Mouse (Mus musculus): ENCODE data around the gene Map3k12. TPM values are rescaled to one million over a fixed set of nuclear protein-coding genes. Genes with fewer than 3 reads are reported as not detected.

Map3k12 gene
- total RNA-seq, 1 experiment from 2014 or later = 1.3 TPM

DNA sequence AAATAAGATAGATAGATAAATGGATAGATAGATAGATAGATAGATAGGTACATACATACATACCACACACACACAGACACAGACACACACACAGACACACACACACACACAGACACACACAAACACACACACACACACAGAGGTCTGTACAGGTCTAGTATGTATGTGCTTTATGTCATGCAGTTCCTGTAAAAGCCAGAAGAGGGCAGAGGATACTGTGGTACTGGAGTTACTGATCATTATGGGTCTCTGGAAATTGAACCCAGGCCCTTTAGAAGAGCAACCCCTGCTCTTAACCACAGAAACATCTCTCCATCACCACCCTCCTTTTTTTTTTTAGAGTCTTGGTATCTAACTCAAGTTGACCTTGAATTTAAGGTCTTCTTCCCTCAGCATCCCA lies 53.2 kb downstream of the Map3k12 start:
- peak; percentile 33; the same call in 1 of the 2 replicates for ATAC-seq (replicated peaks; ENCODE audit: low read depth, poor library complexity, severe bottlenecking)

DNA sequence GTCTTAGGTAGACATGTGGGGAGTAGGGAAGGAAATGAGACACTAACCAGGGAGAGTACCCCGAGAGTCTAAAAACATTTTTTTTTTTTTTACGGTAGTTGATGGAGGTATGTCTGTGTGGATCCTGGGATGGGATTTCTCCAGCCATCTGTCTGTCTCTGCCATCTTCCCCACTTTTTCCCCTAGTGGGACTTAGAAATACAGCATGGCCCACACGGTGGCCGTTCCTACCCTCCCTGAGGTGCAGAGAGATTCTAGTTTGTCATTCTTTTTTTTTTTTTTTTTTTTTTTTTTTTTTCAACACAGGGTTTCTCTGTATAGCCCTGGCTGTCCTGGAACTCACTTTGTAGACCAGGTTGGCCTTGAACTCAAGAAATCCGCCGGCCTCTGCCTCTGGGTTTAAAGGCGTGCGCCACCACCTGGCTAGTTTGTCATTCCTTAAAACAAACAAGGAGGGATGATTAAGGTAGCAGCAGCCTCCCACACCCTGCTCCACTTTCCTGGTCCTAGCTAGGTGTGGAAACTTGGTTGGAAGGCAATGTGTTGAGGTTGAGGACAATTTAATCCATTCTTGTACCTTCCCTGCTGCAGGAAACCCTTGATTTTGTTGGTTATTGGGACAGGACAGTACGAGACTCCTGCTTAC lies 55.3 kb downstream of the Map3k12 start:
- ATAC-seq (replicated peaks; ENCODE audit: low read depth, poor library complexity, severe bottlenecking) = no peak

DNA sequence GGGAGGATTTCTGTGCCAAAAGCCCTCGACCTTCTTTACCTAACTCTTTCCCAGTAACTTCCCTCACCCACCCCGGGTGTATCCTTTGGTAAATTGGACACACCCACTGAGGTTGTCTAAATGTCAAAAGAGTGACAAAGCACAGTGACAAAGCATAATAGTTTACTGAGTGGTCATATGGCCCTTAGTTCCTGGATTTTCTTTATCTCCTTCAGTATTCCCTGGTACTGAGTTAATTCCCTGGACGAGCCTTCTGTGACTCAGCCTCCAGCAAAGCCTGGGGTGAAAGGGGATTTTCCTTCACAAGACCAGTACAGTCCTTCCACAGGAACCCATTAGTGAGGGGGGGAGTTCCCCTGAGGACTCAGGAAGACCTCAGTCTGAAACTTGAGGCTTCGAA lies 55.9 kb downstream of the Map3k12 start:
- ATAC-seq (replicated peaks; ENCODE audit: low read depth, poor library complexity, severe bottlenecking) = peak; percentile 31; the same call in 1 of the 2 replicates

DNA sequence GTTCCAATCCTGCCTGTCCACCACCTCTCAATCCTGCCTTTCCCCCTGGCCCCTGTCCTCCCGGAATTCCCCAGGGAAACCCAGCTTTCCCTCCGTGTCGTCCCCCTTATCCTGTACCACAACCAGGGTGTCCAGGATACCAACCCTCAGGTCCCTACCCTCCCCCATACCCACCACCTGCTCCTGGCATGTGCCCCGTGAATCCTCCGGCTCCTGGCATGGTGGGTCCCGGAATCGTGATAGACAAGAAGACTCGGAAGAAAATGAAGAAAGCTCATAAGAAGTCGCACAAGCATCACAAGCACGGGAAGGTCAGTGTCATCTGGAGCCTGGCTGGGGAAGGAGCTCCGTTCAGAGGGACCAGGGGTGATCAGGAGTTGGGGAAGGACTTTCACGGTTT lies 56.5 kb downstream of the Map3k12 start:
- ATAC-seq (replicated peaks; ENCODE audit: low read depth, poor library complexity, severe bottlenecking) = no peak

DNA sequence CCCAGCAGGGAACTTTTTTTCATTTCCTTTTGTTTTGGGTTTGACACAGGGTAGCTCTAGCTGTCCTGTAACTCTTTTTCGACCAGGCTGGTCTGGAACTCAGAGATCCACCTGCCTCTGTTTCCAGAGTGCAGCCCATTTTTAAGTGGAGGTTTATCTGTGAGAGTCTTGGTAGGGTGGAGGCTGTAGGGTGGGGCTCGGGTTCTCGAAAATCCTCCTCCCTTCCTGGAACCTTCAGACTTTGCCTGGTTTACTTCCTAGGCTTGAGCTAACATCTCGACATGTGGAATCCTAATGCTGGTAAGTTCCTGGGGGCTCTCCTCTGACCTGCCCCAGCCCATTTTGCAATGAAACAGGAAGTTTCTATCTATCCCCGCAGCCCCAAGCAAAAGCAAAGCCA lies 57.0 kb downstream of the Map3k12 start:
- ATAC-seq (replicated peaks; ENCODE audit: low read depth, poor library complexity, severe bottlenecking) = no peak

DNA sequence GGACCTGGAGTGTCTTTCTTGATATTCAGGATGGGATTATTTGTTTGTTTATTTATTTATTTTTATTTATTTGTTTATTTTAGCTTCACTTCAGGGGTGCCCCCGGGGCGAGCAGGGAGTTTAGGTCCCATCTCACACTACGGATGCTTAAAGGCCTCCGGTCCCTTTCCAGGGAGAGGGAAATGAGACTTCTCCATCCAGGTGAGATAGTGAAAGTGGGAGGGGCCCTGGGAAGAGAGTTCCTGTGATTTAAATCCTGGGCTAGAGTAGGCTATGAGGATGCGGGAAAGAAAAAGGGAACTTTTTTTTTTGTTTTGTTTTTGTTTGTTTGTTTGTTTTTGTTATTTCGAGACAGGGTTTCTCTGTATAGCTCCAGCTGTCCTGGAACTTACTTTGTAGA lies 57.5 kb downstream of the Map3k12 start:
- ATAC-seq (replicated peaks; ENCODE audit: low read depth, poor library complexity, severe bottlenecking) = no peak

DNA sequence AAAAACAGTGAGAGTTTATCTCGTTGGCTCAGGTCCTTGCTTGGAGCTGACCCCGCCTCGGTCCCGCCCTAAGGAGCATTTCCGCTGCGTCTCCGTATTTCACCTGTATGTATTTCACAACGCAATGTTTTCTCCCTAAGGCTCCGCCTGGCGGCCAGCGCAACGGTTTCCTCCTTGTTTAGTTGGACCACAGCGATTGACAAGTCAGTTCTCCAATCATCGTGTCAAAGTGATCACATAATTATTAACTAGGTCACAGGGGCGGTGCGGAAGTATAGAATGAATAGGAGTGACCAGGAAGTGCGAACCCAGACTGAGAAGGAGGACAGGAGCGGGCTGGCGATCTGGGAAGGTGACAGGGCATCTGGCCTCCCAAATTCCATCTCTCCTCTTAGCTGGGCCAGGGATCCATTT lies 58.0 kb downstream of the Map3k12 start, which contains the start of gene Prr13:
Prr13 (plus strand) TSS at position 125 of the 414 bp plus-strand sequence.
- ATAC-seq (replicated peaks; ENCODE audit: low read depth, poor library complexity, severe bottlenecking) = peak; percentile 74

DNA sequence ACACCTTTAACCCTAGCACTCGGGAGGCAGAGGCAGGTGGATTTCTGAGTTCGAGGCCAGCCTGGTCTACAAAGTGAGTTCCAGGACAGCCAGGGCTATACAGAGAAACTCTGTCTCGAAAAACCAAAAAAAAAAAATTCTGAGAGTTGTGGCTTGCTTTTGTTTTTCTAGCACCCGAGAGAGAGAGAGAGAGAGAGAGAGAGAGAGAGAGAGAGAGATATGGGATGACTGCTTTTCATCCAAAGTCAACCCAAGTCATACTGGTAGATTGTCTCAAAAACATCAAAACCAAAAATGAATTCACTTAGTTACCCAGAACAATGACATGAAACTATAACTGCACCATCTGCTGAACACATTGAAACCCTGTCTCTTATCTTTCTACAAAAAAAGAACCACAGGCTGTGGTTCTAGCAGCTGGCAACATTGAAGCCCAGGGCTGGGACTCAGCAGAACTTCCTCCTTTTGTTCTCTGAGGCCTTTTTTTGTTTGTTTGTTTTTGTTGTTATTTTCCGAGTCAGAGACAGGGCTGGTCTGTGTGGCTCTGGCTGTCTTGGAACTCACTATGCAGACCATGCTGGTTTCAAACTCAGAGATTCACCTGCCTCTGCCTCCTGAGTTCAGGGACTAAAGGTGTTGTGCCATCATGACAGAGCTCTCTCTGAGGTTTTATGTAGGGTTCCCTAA lies 58.7 kb downstream of the Map3k12 start:
- ATAC-seq (replicated peaks; ENCODE audit: low read depth, poor library complexity, severe bottlenecking) = peak; percentile 65

DNA sequence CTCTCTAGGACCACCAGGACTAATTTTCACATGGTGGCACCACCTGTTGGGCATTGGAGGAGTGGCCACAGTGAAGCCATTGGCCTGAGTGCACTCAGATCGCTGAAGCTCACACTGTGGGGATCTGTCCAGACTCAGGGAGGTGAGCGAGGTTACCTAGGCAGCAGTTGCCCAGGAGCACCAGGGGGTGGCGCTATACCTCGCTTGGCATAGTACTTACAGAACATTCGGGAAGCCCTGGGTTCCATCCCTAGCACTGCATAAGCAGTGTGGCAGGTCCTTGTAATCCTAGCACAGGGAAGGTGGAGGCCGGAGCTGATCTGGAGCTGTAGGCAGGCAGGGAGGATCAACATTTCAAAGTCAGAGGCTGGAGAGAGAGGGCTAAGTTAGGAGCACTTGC lies 60.9 kb downstream of the Map3k12 start:
- ATAC-seq (replicated peaks; ENCODE audit: low read depth, poor library complexity, severe bottlenecking) = no peak

DNA sequence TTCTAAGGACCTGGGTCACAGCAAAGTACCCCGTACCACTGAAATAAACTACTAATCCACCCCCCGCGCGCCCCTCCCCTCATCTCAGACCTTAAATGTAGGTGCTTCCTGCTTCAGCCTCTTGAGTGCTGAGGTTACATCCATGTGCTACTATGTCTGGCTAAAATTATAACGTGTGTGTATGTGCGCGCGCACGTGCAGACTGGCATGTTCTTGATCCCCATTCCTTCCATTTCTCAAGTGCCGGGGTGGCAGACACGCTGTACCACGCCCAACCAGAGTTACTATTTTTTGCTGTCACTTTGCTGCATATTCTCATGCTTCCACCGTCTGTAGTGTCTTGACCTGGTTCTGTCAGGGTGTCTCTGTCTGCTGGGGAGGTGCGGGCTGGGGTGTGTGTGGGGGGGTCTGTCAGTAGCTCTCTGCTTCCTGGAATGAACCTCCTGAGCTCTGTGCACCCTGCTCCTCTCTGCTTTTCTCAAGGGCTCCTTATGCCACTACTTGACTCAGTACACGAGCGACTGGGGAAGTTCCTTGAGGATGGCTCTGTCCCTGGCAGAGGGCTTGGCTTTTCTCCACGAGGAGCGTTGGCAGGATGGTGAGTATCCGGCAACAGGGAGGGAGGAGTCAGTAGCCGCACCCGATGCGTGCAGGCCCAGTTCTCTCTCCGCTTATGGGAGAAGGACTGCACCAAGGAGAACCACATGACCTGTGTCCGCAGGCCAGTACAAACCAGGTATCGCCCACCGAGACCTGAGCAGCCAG lies 65.0 kb downstream of the Map3k12 start:
- ATAC-seq (replicated peaks; ENCODE audit: low read depth, poor library complexity, severe bottlenecking) = no peak

DNA sequence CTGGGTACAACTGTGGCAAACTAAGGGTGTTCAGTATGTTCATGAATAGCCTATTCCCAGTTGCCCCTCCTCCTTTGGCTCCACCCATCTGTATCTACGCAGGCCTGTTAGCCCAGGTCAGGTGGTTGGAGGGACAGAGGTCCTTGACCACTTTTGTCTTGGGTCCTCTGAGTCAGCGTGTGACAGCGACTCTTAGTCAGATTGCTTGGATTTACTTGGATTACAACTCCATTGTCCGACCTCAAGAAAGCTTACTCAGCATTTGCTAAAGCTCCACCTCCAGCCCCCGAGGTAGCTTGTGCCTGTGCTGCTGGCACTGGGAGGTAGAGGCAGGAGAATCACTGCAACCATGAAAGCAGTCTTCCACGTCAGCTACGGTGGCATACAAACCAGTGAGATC lies 65.9 kb downstream of the Map3k12 start:
- ATAC-seq (replicated peaks; ENCODE audit: low read depth, poor library complexity, severe bottlenecking) = no peak

DNA sequence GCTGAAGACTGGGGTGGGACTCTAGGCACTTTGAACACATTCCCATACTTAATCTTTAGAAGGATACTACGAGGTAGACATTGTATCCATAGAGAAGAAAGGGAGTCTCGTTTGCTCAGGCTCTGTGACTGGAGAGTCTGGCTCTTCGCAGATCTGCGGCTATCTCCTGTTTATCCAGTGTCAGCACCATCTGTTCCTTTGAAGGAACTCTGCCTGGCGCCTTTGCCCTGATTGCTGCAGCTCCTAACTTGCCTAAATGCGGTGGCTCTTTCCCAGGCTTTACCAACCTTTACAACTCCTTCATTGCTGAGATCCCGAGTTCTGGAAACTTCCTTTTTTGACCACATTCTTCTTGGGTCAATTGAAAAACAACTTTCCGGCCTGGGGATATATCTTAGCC lies 67.5 kb downstream of the Map3k12 start:
- ATAC-seq (replicated peaks; ENCODE audit: low read depth, poor library complexity, severe bottlenecking) = no peak

Other genes starting within 250 kb of the Map3k12 start
- not detected in 2 replicates for gene Gm9918, start 246.5 kb downstream of the Map3k12 start, total RNA-seq (2017)
- 16.8 and 21.0 TPM in 2 replicates for gene Mfsd5, start 237.6 kb downstream of the Map3k12 start, total RNA-seq (2017)
- 24.6 and 39.7 TPM in 2 replicates for gene Espl1, start 220.8 kb downstream of the Map3k12 start, total RNA-seq (2017)
- gene Pfdn5, start 190.9 kb downstream of the Map3k12 start, total RNA-seq (2017) = 219 and 289 TPM in 2 replicates
- 40.0 and 50.8 TPM in 2 replicates for gene Myg1, start 185.4 kb downstream of the Map3k12 start, total RNA-seq (2017)
- gene Aaas, start 166.3 kb downstream of the Map3k12 start, total RNA-seq (2017) = 111 and 199 TPM in 2 replicates
- not detected in 2 replicates for gene Sp7, start 149.9 kb downstream of the Map3k12 start, total RNA-seq (2017)
- 65.3 and 87.3 TPM in 2 replicates for gene Sp1, start 110.9 kb downstream of the Map3k12 start, total RNA-seq (2017)
- gene Amhr2, start 71.7 kb downstream of the Map3k12 start, total RNA-seq (2017) = not detected in 2 replicates
- 38.7 and 51.2 TPM in 2 replicates for gene Prr13, start 58.0 kb downstream of the Map3k12 start, total RNA-seq (2017)
- gene Pcbp2, start 46.5 kb downstream of the Map3k12 start, total RNA-seq (2017) = 227 and 349 TPM in 2 replicates
- not detected in 2 replicates for gene Gm10337, start 13.3 kb downstream of the Map3k12 start, total RNA-seq (2017)
- 13.4 and 31.7 TPM in 2 replicates for gene Tarbp2, start 1.1 kb upstream of the Map3k12 start, total RNA-seq (2017)
- 0.50 and 0.68 TPM in 2 replicates for gene Npff, start 7.9 kb upstream of the Map3k12 start, total RNA-seq (2017)
- not detected in 2 replicates for gene Gm28047, start 108.0 kb upstream of the Map3k12 start, total RNA-seq (2017)
- 35.6 and 70.9 TPM in 2 replicates for gene Atf7, start 108.4 kb upstream of the Map3k12 start, total RNA-seq (2017)
- 24.4 and 33.1 TPM in 2 replicates for gene Atp5g2, start 155.3 kb upstream of the Map3k12 start, total RNA-seq (2017)
- 21.2 and 23.2 TPM in 2 replicates for gene Calcoco1, start 205.1 kb upstream of the Map3k12 start, total RNA-seq (2017)

Data from common myeloid progenitor, adult 5-6 weeks (primary cell).